Mouse (Mus musculus): ENCODE results near the gene Mrpl52. TPM values are rescaled to one million over a fixed set of nuclear protein-coding genes. Genes with fewer than 3 reads are reported as not detected.

Gene Mrpl52
- total and polyA plus RNA-seq, 3 experiments, result 115 to 168 (median 129) TPM

GRCm38 (mm10) chr14:54428421-54428820 lies 1.7 kb downstream of the Mrpl52 start:
- WGBS, result 88% methylated on average over 5 of the region's 5 CpGs
- TF ChIP-seq CTCF (IDR thresholded peaks at IDR 0.05), result no peak
- no peak for TF ChIP-seq EP300 (IDR thresholded peaks at IDR 0.05; ENCODE audit: insufficient read depth, low read depth, low read length)
- TF ChIP-seq POLR2A (IDR thresholded peaks at IDR 0.05; ENCODE audit: insufficient read depth, low read depth, low read length), result no peak
- no peaks in the 10 kb centered on the region for H3K36me3 ChIP-seq (ENCODE audit: control insufficient read depth, insufficient read depth, low read length)
- intact Hi-C loops (cut with DNase I), result loop anchor here (5.0 kb wide), 2 partner anchors 66 to 171 kb away; partner anchors contain the start of gene Oxa1l
- peak in 1 of 2 experiments; percentile 13 for DNase-seq
- no peak overlapping the region for H3K4me3 ChIP-seq
- H3K27ac ChIP-seq, result no peak overlapping the region
- H3K27me3 ChIP-seq (ENCODE audit: control insufficient read depth, insufficient read depth, low read length), result peaks cover 1% of the 10 kb centered on the region; the same call in 1 of the 2 replicates
- peaks cover 10% of the 10 kb centered on the region for H3K4me1 ChIP-seq (ENCODE audit: control insufficient read depth, insufficient read depth, low read length)
- H3K9ac ChIP-seq (ENCODE audit: low read depth, low read length), result no peak overlapping the region
- no peaks in the 10 kb centered on the region for H3K79me2 ChIP-seq (replicated peaks; ENCODE audit: control insufficient read depth, insufficient read depth, low read length)

DNA sequence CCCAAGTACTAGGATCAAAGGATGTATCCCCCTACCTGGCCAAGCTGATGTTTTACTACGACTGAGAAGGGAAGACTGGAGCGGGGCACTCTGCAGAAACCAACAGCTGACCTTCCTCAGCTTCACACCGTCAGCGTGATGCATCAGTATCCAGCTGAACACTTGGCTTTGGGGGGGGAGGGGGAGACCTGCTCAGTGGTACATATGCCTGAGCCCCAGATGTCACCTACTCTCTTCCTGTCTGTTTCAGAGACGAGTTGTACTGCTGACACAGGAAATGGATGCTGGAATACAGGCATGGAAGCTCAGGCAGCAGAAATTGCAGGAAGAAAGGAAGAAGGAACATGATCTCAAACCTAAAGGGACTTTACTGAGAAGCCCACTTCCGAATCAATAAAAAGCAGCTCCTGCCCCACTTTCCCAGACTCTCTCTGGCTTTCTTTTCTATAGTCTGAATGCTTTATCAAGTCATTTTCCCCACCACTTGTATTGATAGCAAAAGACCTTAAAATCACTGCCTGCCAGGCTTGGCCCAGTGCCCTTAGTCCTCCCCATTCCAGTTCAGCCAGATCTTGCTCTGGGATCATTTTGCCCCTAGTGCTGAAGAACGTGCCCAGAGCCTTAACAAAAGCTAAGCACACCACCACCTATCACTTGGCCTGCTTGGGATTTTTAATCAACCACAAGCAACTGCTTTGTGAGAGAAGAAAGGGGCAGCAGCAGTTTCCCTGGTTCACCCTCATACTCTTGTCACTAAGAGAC lies 2.8 kb downstream of the Mrpl52 start:
- no peak overlapping the region for H3K4me3 ChIP-seq
- H3K36me3 ChIP-seq (ENCODE audit: control insufficient read depth, insufficient read depth, low read length), result no peaks in the 10 kb centered on the region
- no peak overlapping the region for H3K9ac ChIP-seq (ENCODE audit: low read depth, low read length)
- peaks cover 11% of the 10 kb centered on the region for H3K4me1 ChIP-seq (ENCODE audit: control insufficient read depth, insufficient read depth, low read length)
- no peak for DNase-seq
- no peak overlapping the region for H3K27ac ChIP-seq
- no peaks in the 10 kb centered on the region for H3K79me2 ChIP-seq (replicated peaks; ENCODE audit: control insufficient read depth, insufficient read depth, low read length)
- intact Hi-C loops (cut with DNase I), result loop anchor here (2.0 to 5.0 kb wide), 3 partner anchors 19 to 172 kb away; partner anchors contain the start of gene Oxa1l
- no peak for TF ChIP-seq CTCF (IDR thresholded peaks at IDR 0.05)
- TF ChIP-seq EP300 (IDR thresholded peaks at IDR 0.05; ENCODE audit: insufficient read depth, low read depth, low read length), result no peak
- TF ChIP-seq POLR2A (IDR thresholded peaks at IDR 0.05; ENCODE audit: insufficient read depth, low read depth, low read length), result no peak
- 50% methylated on average over 7 of the region's 7 CpGs for WGBS
- peaks cover 1% of the 10 kb centered on the region; the same call in 1 of the 2 replicates for H3K27me3 ChIP-seq (ENCODE audit: control insufficient read depth, insufficient read depth, low read length)

GRCm38 (mm10) chr14:54430406-54431145 lies 3.9 kb downstream of the Mrpl52 start:
- H3K27ac ChIP-seq, result peak overlapping the region; percentile 81
- peak overlapping the region; percentile 87 for H3K9ac ChIP-seq (ENCODE audit: low read depth, low read length)
- peak in 1 of 2 experiments; percentile 25 for DNase-seq
- TF ChIP-seq POLR2A (IDR thresholded peaks at IDR 0.05; ENCODE audit: insufficient read depth, low read depth, low read length) (no peak), EP300 (IDR thresholded peaks at IDR 0.05; ENCODE audit: insufficient read depth, low read depth, low read length) (no peak), CTCF (IDR thresholded peaks at IDR 0.05) (no peak)
- H3K36me3 ChIP-seq (ENCODE audit: control insufficient read depth, insufficient read depth, low read length), result no peaks in the 10 kb centered on the region
- 16% methylated on average over 18 of the region's 18 CpGs for WGBS
- peaks cover 1% of the 10 kb centered on the region; the same call in 1 of the 2 replicates for H3K27me3 ChIP-seq (ENCODE audit: control insufficient read depth, insufficient read depth, low read length)
- no peaks in the 10 kb centered on the region for H3K79me2 ChIP-seq (replicated peaks; ENCODE audit: control insufficient read depth, insufficient read depth, low read length)
- intact Hi-C loops (cut with DNase I), result loop anchor here (2.0 kb wide), 1 partner anchor 18 kb away; no protein-coding TSS in a partner anchor
- H3K4me1 ChIP-seq (ENCODE audit: control insufficient read depth, insufficient read depth, low read length), result peaks cover 11% of the 10 kb centered on the region
- peak overlapping the region; percentile 71 for H3K4me3 ChIP-seq

DNA sequence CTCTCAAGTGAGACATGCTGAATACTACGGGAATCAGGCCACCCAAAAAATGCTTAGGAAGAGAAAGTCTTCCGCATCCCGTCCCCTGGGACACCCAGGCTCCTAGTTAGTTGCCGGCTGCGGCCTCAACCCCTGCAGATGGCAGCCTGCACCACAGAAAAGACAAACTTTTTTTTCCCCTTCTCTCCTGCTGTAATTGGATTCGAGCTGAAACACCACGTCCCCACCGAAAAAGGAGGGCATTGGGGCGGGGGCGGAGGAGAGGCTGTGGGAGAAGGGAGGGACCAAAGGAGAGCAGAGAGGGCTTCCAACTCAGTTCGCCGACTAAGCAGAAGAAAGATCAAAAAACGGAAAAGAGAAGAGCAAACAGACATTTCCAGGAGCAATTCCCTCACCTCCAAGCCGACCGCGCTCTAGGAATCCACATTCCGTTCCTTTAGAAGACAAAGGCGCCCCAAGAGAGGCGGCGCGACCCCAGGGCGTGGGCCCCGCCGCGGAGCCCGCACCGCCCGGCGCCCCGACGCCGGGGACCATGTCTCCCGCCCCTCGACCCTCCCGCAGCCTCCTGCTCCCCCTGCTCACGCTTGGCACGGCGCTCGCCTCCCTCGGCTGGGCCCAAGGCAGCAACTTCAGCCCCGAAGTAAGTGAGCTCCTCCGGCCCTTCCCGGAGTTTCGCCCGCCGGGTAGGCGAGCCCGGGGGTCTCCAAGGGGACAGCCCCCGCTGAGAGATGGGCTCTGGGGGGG lies 4.8 kb downstream of the Mrpl52 start, which contains the start of gene Mmp14:
Gene Mmp14 (plus strand): TSS at position 279 of the 744 bp plus-strand sequence.
- peak; percentile 73 to 80 for DNase-seq
- WGBS, result under 1% methylated on average over 49 of the region's 49 CpGs
- Histone ChIP-seq H3K4me1 (ENCODE audit: control insufficient read depth, insufficient read depth, low read length) (peaks cover 9% of the 10 kb centered on the region), H3K4me3 (peak within 1 kb of the TSS; percentile 71), H3K27ac (peak within 1 kb of the TSS; percentile 81), H3K27me3 (ENCODE audit: control insufficient read depth, insufficient read depth, low read length) (peaks cover 1% of the 10 kb centered on the region; the same call in 1 of the 2 replicates), H3K9ac (ENCODE audit: low read depth, low read length) (peak within 1 kb of the TSS; percentile 87), H3K36me3 (ENCODE audit: control insufficient read depth, insufficient read depth, low read length) (no peaks in the 10 kb centered on the region), H3K79me2 (replicated peaks; ENCODE audit: control insufficient read depth, insufficient read depth, low read length) (no peaks in the 10 kb centered on the region)
- peak; percentile 62 for TF ChIP-seq POLR2A (IDR thresholded peaks at IDR 0.05; ENCODE audit: insufficient read depth, low read depth, low read length)
- peak; percentile 54 for TF ChIP-seq CTCF (IDR thresholded peaks at IDR 0.05)
- 0 out of 2 replicates have a peak, but pooled peaks have one; percentile 11 for TF ChIP-seq EP300 (IDR thresholded peaks at IDR 0.05; ENCODE audit: insufficient read depth, low read depth, low read length)
- intact Hi-C loops (cut with DNase I), result loop anchor here (2.0 kb wide), 1 partner anchor 17 kb away; no protein-coding TSS in a partner anchor

DNA sequence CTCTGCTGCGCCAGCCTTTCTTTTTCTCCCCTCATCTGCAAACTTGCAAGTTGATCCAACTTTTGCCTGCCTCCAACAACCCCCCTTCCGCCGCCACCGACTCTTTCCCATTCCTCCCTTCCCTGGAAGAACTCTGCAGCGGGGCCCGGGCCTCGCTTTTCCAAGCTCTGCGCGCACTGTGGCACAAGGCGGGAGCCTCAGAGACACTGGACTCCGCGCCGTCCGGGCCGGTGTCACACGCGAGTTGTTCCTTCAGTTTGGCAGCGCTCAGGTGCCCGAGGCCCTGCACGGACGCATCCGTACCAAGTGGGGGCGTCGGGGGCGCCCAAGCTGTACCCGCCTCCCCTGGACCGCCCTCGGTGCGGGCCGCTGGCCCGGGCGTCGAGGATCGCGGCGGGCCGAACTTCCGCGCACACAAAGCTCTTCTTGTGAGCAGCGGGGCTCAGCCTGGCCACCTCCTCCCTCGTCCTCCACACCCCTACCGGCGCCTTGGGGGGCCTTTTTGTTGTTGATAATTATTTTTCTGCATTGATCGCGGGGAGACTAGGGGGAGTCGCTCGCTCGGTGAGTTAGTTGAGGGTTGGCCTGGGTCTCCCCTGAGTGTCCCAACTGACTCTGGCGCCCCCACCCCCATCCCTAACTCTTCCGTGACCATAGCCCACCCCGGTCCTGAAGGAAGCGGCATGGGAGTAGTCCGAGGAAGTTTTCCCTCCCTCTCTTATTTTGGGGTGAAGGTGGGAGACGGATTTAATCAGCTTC lies 5.5 kb downstream of the Mrpl52 start:
- peak; percentile 49 to 67 for DNase-seq
- H3K4me1 ChIP-seq (ENCODE audit: control insufficient read depth, insufficient read depth, low read length), result peaks cover 9% of the 10 kb centered on the region
- peak overlapping the region; percentile 71 for H3K4me3 ChIP-seq
- H3K27ac ChIP-seq, result peak overlapping the region; percentile 81
- H3K36me3 ChIP-seq (ENCODE audit: control insufficient read depth, insufficient read depth, low read length), result no peaks in the 10 kb centered on the region
- intact Hi-C loops (cut with DNase I), result no loop called here
- no peaks in the 10 kb centered on the region for H3K79me2 ChIP-seq (replicated peaks; ENCODE audit: control insufficient read depth, insufficient read depth, low read length)
- TF ChIP-seq POLR2A (IDR thresholded peaks at IDR 0.05; ENCODE audit: insufficient read depth, low read depth, low read length) (no peak), EP300 (IDR thresholded peaks at IDR 0.05; ENCODE audit: insufficient read depth, low read depth, low read length) (no peak), CTCF (IDR thresholded peaks at IDR 0.05) (peak; percentile 35)
- peaks cover 1% of the 10 kb centered on the region; the same call in 1 of the 2 replicates for H3K27me3 ChIP-seq (ENCODE audit: control insufficient read depth, insufficient read depth, low read length)
- WGBS, result 6% methylated on average over 54 of the region's 54 CpGs
- peak overlapping the region; percentile 87 for H3K9ac ChIP-seq (ENCODE audit: low read depth, low read length)

Data from heart, adult 2 months (tissue).